Mouse (Mus musculus): ENCODE results near the gene Ano10. TPM values are rescaled to one million over a fixed set of nuclear protein-coding genes. Genes with fewer than 3 reads are reported as not detected.
A peak's percentile ranks its signal among the peaks of the same experiment; 100 is the strongest.

The Ano10 gene
- total and polyA plus RNA-seq, 2 experiments: 12.2 to 13.5 TPM

DNA sequence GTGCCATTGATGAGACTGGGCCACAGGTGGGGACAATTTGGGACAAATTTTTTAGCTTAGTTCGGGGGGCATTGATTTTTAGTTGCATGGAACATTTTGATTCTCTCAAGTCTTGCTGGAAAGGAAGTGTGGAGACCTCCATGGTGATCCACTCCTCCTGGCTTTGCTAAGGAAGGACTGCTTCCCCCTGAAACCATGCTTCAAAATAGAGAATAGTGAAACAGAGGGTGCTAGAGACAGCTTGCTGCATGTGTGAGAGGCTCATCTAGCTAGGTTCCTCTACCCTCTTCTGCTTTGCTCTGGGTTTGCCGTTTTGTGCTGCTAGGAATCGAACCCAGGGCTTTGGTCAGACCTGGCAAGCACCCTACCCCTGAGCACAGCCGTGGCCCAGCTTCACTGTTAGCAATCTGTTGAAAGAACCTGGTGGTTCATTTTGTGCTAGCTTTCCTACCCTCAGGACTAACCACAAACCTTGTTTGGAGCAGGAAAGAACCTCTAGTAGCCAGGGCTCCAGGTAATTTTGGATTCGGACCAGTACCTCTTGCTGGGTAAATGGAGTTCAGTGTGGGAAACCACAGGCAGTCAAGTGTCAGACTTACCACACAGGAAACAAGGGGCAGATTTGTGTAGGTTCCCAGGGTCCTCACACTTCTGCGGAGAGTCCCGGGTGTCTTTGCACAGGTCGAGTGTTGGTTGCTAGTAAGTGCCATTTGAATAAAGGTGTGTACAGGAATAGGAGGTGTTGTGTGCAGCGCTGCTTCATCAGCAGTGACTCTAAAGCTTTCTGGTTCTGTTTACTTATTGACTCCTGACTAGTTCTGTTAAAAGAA lies 144.0 kb downstream of the Ano10 start:
- H3K27ac ChIP-seq (replicated peaks; ENCODE audit: insufficient read depth, low read depth, low read length): peak overlapping the region; percentile 23
- H3K27me3 ChIP-seq (ENCODE audit: control insufficient read depth, insufficient read depth, low read length): no peaks in the 10 kb centered on the region
- H3K36me3 ChIP-seq (ENCODE audit: control insufficient read depth, insufficient read depth, low read length): peaks cover 35% of the 10 kb centered on the region
- no peak overlapping the region for H3K9ac ChIP-seq (ENCODE audit: low read depth, low read length)
- peaks cover 57% of the 10 kb centered on the region for H3K4me1 ChIP-seq (ENCODE audit: control insufficient read depth, insufficient read depth, low read length)
- no peak overlapping the region for H3K4me3 ChIP-seq (ENCODE audit: insufficient read depth, low read depth, low read length)
- peak; percentile 55 for DNase-seq (ENCODE audit: extremely low read depth, low read depth, low spot score)
- no peak for TF ChIP-seq POLR2A (IDR thresholded peaks at IDR 0.05; ENCODE audit: extremely low read depth, insufficient read depth, low read length)
- TF ChIP-seq CTCF (IDR thresholded peaks at IDR 0.05; ENCODE audit: low read depth, low read length): no peak
- 54% methylated on average over 9 of the region's 9 CpGs for WGBS
- peaks cover 62% of the 10 kb centered on the region for H3K79me2 ChIP-seq (ENCODE audit: control insufficient read depth, insufficient read depth, low read length)

DNA sequence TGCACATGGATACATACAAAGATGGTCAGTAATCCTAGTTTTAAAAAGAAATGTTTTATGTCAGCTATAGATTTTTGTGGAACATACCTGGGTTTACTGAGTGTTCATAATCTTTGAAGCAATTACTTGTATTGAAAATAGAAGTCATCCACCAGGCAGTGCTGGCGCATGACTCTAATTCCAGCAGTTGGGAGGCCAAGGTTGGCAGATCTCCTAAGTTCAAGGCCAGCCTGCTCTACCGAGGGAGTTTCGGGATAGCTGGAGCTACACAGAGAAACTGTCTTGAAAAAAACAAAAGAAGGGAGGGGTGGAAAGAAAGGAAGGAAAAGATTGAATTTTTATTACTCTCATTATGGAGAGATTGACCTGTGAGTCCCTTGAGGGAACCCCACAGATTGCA lies 145.9 kb downstream of the Ano10 start:
- H3K4me1 ChIP-seq (ENCODE audit: control insufficient read depth, insufficient read depth, low read length): peaks cover 49% of the 10 kb centered on the region
- peaks cover 39% of the 10 kb centered on the region for H3K36me3 ChIP-seq (ENCODE audit: control insufficient read depth, insufficient read depth, low read length)
- peak; percentile 59 for DNase-seq (ENCODE audit: extremely low read depth, low read depth, low spot score)
- no peaks in the 10 kb centered on the region for H3K27me3 ChIP-seq (ENCODE audit: control insufficient read depth, insufficient read depth, low read length)
- H3K79me2 ChIP-seq (ENCODE audit: control insufficient read depth, insufficient read depth, low read length): peaks cover 64% of the 10 kb centered on the region
- 17% methylated on average over 3 of the region's 3 CpGs for WGBS
- no peak overlapping the region for H3K9ac ChIP-seq (ENCODE audit: low read depth, low read length)
- no peak overlapping the region for H3K4me3 ChIP-seq (ENCODE audit: insufficient read depth, low read depth, low read length)
- no peak overlapping the region for H3K27ac ChIP-seq (replicated peaks; ENCODE audit: insufficient read depth, low read depth, low read length)
- TF ChIP-seq CTCF (IDR thresholded peaks at IDR 0.05; ENCODE audit: low read depth, low read length) (no peak), POLR2A (IDR thresholded peaks at IDR 0.05; ENCODE audit: extremely low read depth, insufficient read depth, low read length) (no peak)

DNA sequence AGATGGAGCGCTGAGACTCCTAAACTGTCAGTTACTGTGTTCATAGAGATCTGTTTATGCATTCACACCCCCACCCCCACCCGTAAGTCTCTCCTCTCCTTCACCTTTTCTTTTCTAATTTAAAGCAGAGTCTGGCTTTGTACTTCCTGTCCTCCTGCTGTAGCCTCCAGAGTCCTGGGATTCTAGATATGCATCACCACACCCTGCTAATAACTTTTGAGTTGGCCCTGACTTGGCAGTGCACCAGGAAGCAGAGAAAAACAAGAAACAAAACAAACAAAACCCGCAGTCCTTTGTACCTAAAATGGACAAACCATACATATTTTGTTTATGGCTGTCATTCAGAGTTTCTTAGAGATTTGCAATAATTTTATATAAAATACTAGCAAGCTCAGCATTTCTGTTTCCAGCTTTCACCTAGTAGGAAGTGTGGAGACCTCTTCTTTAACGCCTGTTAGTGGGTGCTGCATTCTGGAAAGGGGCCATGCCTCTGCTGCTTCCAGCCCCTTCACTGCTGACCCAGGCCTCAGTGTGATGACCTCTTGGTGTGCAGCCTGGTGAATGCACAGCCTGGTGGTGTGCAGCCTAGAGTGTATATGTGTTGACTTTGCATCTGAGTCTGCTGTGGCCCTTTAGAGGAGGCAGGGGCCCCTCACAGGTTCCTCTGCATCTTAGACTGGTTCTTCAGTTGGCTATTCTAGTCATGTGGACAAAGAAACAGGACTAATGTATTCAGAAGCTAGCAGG lies 147.9 kb downstream of the Ano10 start:
- Histone ChIP-seq H3K4me1 (ENCODE audit: control insufficient read depth, insufficient read depth, low read length) (peaks cover 42% of the 10 kb centered on the region), H3K79me2 (ENCODE audit: control insufficient read depth, insufficient read depth, low read length) (peaks cover 62% of the 10 kb centered on the region), H3K27ac (replicated peaks; ENCODE audit: insufficient read depth, low read depth, low read length) (0 out of 2 replicates have a peak overlapping the region, but pooled peaks have one; percentile 20), H3K9ac (ENCODE audit: low read depth, low read length) (no peak overlapping the region), H3K27me3 (ENCODE audit: control insufficient read depth, insufficient read depth, low read length) (no peaks in the 10 kb centered on the region), H3K4me3 (ENCODE audit: insufficient read depth, low read depth, low read length) (no peak overlapping the region), H3K36me3 (ENCODE audit: control insufficient read depth, insufficient read depth, low read length) (peaks cover 43% of the 10 kb centered on the region)
- TF ChIP-seq CTCF (IDR thresholded peaks at IDR 0.05; ENCODE audit: low read depth, low read length) (no peak), POLR2A (IDR thresholded peaks at IDR 0.05; ENCODE audit: extremely low read depth, insufficient read depth, low read length) (no peak)
- no peak for DNase-seq (ENCODE audit: extremely low read depth, low read depth, low spot score)
- 50% methylated on average over 4 of the region's 4 CpGs for WGBS

DNA sequence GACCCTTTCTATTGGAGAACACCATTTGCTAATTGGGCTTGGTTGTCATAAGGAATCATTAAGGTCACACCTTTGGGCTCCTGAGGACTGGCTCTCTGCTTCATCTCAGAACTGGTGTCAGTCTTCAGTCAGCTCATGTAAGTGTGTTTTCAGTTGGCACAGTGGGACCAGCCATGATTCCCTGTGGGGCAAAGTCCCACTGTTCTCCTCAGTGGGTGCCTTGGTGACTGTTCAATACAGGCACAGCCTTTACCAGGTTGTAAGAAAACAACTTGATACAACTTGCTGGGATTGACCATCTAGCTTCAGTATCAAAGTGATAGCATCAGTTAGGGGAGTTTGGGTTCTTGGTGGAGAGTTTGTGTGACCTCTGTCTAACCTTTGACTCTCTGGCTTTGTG lies 148.5 kb downstream of the Ano10 start:
- DNase-seq (ENCODE audit: extremely low read depth, low read depth, low spot score): no peak
- H3K27ac ChIP-seq (replicated peaks; ENCODE audit: insufficient read depth, low read depth, low read length): peak overlapping the region; percentile 20; the same call in 1 of the 2 replicates
- H3K79me2 ChIP-seq (ENCODE audit: control insufficient read depth, insufficient read depth, low read length): peaks cover 63% of the 10 kb centered on the region
- peaks cover 43% of the 10 kb centered on the region for H3K36me3 ChIP-seq (ENCODE audit: control insufficient read depth, insufficient read depth, low read length)
- H3K4me1 ChIP-seq (ENCODE audit: control insufficient read depth, insufficient read depth, low read length): peaks cover 42% of the 10 kb centered on the region
- H3K9ac ChIP-seq (ENCODE audit: low read depth, low read length): no peak overlapping the region
- no peak for TF ChIP-seq POLR2A (IDR thresholded peaks at IDR 0.05; ENCODE audit: extremely low read depth, insufficient read depth, low read length)
- no peak for TF ChIP-seq CTCF (IDR thresholded peaks at IDR 0.05; ENCODE audit: low read depth, low read length)
- no peaks in the 10 kb centered on the region for H3K27me3 ChIP-seq (ENCODE audit: control insufficient read depth, insufficient read depth, low read length)
- no peak overlapping the region for H3K4me3 ChIP-seq (ENCODE audit: insufficient read depth, low read depth, low read length)

DNA sequence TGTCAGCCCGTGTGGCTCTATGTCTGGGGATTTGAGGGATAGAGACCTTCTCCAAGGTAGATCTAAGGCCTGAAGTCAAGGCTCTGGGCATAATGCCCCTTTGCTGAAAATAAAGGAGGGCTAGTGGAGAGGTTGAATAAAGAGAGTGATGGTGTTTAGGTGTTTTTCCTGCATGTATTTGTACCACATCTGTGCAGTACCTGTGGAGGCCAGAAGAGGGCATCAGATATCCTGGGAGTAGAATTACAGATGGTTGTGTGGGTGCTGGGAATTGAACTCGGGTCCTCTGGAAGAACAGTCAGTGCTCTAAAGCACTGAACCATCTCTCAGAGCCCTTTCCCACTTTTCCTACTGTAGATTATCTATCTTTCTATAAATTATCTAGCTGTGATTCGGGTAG lies 149.4 kb downstream of the Ano10 start:
- 95% methylated on average over 3 of the region's 3 CpGs for WGBS
- peaks cover 61% of the 10 kb centered on the region for H3K79me2 ChIP-seq (ENCODE audit: control insufficient read depth, insufficient read depth, low read length)
- no peak overlapping the region for H3K9ac ChIP-seq (ENCODE audit: low read depth, low read length)
- no peak for DNase-seq (ENCODE audit: extremely low read depth, low read depth, low spot score)
- peaks cover 43% of the 10 kb centered on the region for H3K36me3 ChIP-seq (ENCODE audit: control insufficient read depth, insufficient read depth, low read length)
- no peak overlapping the region for H3K27ac ChIP-seq (replicated peaks; ENCODE audit: insufficient read depth, low read depth, low read length)
- peaks cover 35% of the 10 kb centered on the region for H3K4me1 ChIP-seq (ENCODE audit: control insufficient read depth, insufficient read depth, low read length)
- TF ChIP-seq POLR2A (IDR thresholded peaks at IDR 0.05; ENCODE audit: extremely low read depth, insufficient read depth, low read length) (no peak), CTCF (IDR thresholded peaks at IDR 0.05; ENCODE audit: low read depth, low read length) (peak; percentile 14; the same call in 1 of the 2 replicates)
- H3K27me3 ChIP-seq (ENCODE audit: control insufficient read depth, insufficient read depth, low read length): no peaks in the 10 kb centered on the region
- H3K4me3 ChIP-seq (ENCODE audit: insufficient read depth, low read depth, low read length): no peak overlapping the region
